Mouse (Mus musculus) megakaryocyte, adult 5-6 weeks (primary cell): ENCODE measurements around the gene Tmem45a2. TPM values are rescaled to one million over a fixed set of nuclear protein-coding genes. Genes with fewer than 3 reads are reported as not detected.
A peak's percentile ranks its signal among the peaks of the same experiment; 100 is the strongest.
"Not testable (repeated sequence)": the region's sequence is repeated elsewhere in the genome, so short reads cannot be mapped to it uniquely, and the experiment has no call there.

Experiments used
- ATAC-seq: 2 replicates; pipeline ENCODE4 v1.8.0; 2016; ENCODE audit warnings: mild to moderate bottlenecking, inconsistent platforms; ENCODE audit not compliant: poor library complexity, severe bottlenecking
- total RNA-seq, 2 experiments: library from RNA; stranded (forward) in 1 of 2; stranded (reverse) in 1 of 2; fragments of 153-499, 151-499 nt in 1 of 2; fragments of 221-1000, 200-1000 nt in 1 of 2; gene quantifications; 2 replicates each; pipeline versions ENCODE4 v1.2.3 to v1.2.4; 2015 to 2017

The Tmem45a2 gene
- total RNA-seq (2015): 2.8 and 5.6 TPM in 2 replicates
- total RNA-seq (2017): 1.1 TPM in 2 replicates

- ATAC-seq: peak; percentile 67
Observed at GRCm38 (mm10) chr16:57071132-57071639, at the start of gene Tmem45a2. TSS of gene Tmem45a2 (minus strand) at chr16:57071372.

GRCm38 (mm10) chr16:57117562-57117961 is 46.4 kb upstream of the Tmem45a2 start:
- no peak for ATAC-seq

GRCm38 (mm10) chr16:57116066-57116465 is 44.9 kb upstream of the Tmem45a2 start:
- ATAC-seq: no peak

GRCm38 (mm10) chr16:57106185-57106960 is 35.2 kb upstream of the Tmem45a2 start:
- ATAC-seq: no peak

- no peak for ATAC-seq
Observed at GRCm38 (mm10) chr16:57101174-57101573, 30.0 kb upstream of the Tmem45a2 start.

GRCm38 (mm10) chr16:57099572-57100237 is 28.5 kb upstream of the Tmem45a2 start:
- no peak for ATAC-seq

- ATAC-seq: no peak
Observed at GRCm38 (mm10) chr16:57098468-57099144, 27.4 kb upstream of the Tmem45a2 start.

- no peak for ATAC-seq
Observed at GRCm38 (mm10) chr16:57092911-57093605, 21.9 kb upstream of the Tmem45a2 start.

GRCm38 (mm10) chr16:57092460-57092859 is 21.3 kb upstream of the Tmem45a2 start:
- ATAC-seq: peak; percentile 78

GRCm38 (mm10) chr16:57079577-57079976 is 8.4 kb upstream of the Tmem45a2 start:
- no peak for ATAC-seq

- ATAC-seq: no peak
Observed at GRCm38 (mm10) chr16:57075986-57076385, 4.8 kb upstream of the Tmem45a2 start.

- ATAC-seq: no peak
Observed at GRCm38 (mm10) chr16:57062045-57062444, 9.1 kb downstream of the Tmem45a2 start.

- no peak for ATAC-seq
Observed at GRCm38 (mm10) chr16:57056995-57057394, 14.2 kb downstream of the Tmem45a2 start.

GRCm38 (mm10) chr16:57049974-57050373 is 21.2 kb downstream of the Tmem45a2 start:
- ATAC-seq: no peak

GRCm38 (mm10) chr16:57038600-57038999 is 32.6 kb downstream of the Tmem45a2 start:
- no peak for ATAC-seq

GRCm38 (mm10) chr16:57030150-57030885 is 40.9 kb downstream of the Tmem45a2 start:
- ATAC-seq: no peak

- ATAC-seq: not testable (repeated sequence)
Observed at GRCm38 (mm10) chr16:56998283-56998682, 72.9 kb downstream of the Tmem45a2 start.
